Mouse (Mus musculus): ENCODE results near the gene Lipn. TPM values are rescaled to one million over a fixed set of nuclear protein-coding genes. Genes with fewer than 3 reads are reported as not detected.

Lipn gene
- not detected in 2 replicates for polyA plus RNA-seq (2015; fragmentation: Nextera tagmentation; extraction: Ambion mirVana)

DNA sequence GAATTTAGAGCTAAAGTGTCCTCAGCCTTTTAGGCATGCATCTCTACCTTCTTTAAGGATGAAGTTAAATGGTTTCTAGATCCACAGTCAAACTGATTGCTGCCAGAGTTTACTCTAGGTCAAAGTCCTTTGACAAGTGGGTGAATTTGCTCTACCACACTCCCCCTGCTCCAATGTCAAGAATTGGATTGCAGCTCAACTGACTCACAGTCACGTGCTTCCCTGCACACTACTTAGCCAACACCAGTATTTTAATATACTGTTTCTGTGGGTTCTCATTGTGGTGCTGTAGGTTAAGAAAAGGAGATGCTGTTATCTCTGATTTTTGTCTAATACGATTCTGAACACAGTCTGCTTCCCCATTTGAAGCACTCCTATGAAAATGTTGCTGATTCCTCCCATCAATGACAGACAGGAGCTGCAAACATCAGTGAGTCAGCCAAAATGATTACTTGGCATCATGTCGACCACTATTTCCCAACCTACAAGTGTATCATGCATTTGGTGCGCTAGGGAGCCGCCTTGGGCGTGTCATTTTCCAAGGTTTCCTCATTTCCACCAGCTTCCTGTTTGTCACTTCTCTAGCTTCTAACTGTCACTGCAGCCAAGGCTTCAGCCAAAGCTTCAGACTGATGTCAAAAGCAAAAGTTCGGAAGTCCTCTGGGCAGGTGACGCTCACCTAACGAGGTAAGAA is at the start of gene Lipn:
Gene Lipn (plus strand): TSS at position 580 of the 694 bp plus-strand sequence.
- Histone ChIP-seq H3K9me3 (replicated peaks; ENCODE audit: control insufficient read depth, low read length) (no peaks in the 10 kb centered on the region), H3K27ac (ENCODE audit: low read length) (no peak within 1 kb of the TSS), H3K27me3 (ENCODE audit: control insufficient read depth, insufficient read depth, low read length) (no peaks in the 10 kb centered on the region), H3K36me3 (ENCODE audit: control insufficient read depth, insufficient read depth, low read length) (no peaks in the 10 kb centered on the region), H3K4me2 (ENCODE audit: low read depth, low read length) (no peak within 1 kb of the TSS), H3K9ac (ENCODE audit: low read length) (no peak within 1 kb of the TSS), H3K4me3 (replicated peaks; ENCODE audit: low read length) (no peak within 1 kb of the TSS), H3K4me1 (ENCODE audit: control insufficient read depth, insufficient read depth, low read length) (no peaks in the 10 kb centered on the region)
- ATAC-seq (ENCODE audit: insufficient read depth, low FRiP score), result no peak
- WGBS, result 83% methylated on average over 9 of the region's 9 CpGs

DNA sequence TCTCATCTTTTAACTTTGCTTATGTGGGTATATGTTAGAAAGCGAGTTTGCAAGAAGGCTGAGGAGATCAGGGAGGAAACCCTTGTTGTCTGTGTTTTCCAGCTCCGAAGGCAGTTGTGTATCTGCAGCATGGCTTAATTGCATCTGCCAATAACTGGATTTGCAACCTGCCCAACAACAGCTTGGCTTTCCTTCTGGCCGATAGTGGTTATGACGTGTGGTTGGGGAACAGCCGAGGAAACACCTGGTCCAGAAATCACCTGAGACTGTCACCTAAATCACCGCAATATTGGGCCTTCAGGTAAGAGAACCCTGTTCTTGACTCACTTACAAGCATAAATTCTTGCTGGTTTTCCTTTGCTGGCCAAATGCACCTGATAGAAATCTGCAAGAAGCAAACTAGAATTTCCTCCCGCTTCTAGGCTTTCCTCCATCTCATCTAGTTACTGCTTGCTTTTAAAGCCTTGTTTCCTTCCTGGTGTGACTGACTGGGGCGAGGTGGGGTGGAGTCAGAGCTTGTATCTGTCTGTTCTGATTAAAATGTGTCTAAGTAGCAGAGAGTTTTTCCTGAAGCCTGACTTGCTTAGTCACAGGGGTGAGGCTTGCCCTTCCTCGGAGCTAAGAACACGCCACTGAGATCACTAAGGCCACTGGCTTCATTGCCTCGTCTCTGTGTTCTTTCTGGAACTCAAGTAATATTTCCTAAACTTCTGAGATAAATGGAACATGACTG is 45.6 kb upstream of the Lipn start:
- no peak overlapping the region for H3K4me2 ChIP-seq (ENCODE audit: low read depth, low read length)
- H3K27ac ChIP-seq (ENCODE audit: low read length), result peak overlapping the region; percentile 64; the same call in 1 of the 2 replicates
- H3K9ac ChIP-seq (ENCODE audit: low read length), result no peak overlapping the region
- H3K9me3 ChIP-seq (replicated peaks; ENCODE audit: control insufficient read depth, low read length), result no peaks in the 10 kb centered on the region
- H3K36me3 ChIP-seq (ENCODE audit: control insufficient read depth, insufficient read depth, low read length), result no peaks in the 10 kb centered on the region
- ATAC-seq (ENCODE audit: insufficient read depth, low FRiP score), result peak; percentile 73; the same call in 1 of the 2 replicates
- 76% methylated on average over 11 of the region's 11 CpGs for WGBS
- no peaks in the 10 kb centered on the region for H3K27me3 ChIP-seq (ENCODE audit: control insufficient read depth, insufficient read depth, low read length)
- H3K4me1 ChIP-seq (ENCODE audit: control insufficient read depth, insufficient read depth, low read length), result no peaks in the 10 kb centered on the region
- no peak overlapping the region for H3K4me3 ChIP-seq (replicated peaks; ENCODE audit: low read length)

DNA sequence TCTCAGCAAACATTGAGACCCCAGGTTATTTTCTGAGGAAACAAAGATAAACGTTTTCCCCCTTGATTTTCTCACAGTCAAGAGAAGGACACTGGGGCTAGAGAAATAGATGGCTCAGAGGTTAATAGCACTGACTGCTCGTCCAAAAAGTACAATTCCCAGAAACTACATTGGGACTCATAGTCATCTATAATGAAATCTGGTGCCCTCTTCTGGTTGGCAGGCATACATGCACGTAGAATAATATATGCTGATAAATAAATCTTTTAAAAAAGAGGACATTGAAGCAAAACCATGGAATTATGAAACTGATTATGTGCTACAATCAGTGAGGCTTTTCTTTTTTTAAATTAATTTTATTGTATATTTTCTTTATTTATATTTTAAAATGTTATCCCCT is 44.4 kb upstream of the Lipn start:
- H3K4me1 ChIP-seq (ENCODE audit: control insufficient read depth, insufficient read depth, low read length), result no peaks in the 10 kb centered on the region
- ATAC-seq (ENCODE audit: insufficient read depth, low FRiP score), result no peak
- 46% methylated on average over 3 of the region's 3 CpGs for WGBS

DNA sequence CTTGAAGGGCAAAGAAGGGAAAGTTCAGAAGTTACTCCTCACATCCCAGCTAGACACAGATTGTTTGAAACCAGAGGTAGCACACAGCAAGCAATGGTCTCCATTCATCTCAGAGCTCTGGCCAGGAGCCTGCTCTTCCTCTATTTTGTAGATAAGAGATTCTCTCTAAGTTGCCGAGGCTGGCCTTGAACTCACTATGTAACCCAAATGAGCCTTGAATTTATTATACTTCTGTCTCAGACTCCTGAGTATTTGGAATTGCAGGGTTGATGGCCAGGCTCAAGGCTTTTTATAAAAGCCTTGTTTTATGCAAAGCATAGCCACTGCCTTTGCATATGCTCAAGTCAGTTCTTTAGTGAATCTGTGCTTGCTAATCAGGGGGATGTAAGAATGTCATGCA is 27.4 kb upstream of the Lipn start:
- Histone ChIP-seq H3K27me3 (ENCODE audit: control insufficient read depth, insufficient read depth, low read length) (no peaks in the 10 kb centered on the region), H3K9me3 (replicated peaks; ENCODE audit: control insufficient read depth, low read length) (no peaks in the 10 kb centered on the region), H3K27ac (ENCODE audit: low read length) (no peak overlapping the region), H3K4me2 (ENCODE audit: low read depth, low read length) (no peak overlapping the region), H3K9ac (ENCODE audit: low read length) (no peak overlapping the region), H3K36me3 (ENCODE audit: control insufficient read depth, insufficient read depth, low read length) (no peaks in the 10 kb centered on the region), H3K4me3 (replicated peaks; ENCODE audit: low read length) (no peak overlapping the region), H3K4me1 (ENCODE audit: control insufficient read depth, insufficient read depth, low read length) (no peaks in the 10 kb centered on the region)
- whole genome bisulfite sequencing, result 56% methylated on average over 1 of the region's 1 CpGs
- ATAC-seq (ENCODE audit: insufficient read depth, low FRiP score), result no peak

More for the DNA sequence above, 44.4 kb upstream of the Lipn start:
- no peaks in the 10 kb centered on the region for H3K9me3 ChIP-seq (replicated peaks; ENCODE audit: control insufficient read depth, low read length)
- H3K36me3 ChIP-seq (ENCODE audit: control insufficient read depth, insufficient read depth, low read length), result no peaks in the 10 kb centered on the region
- H3K27me3 ChIP-seq (ENCODE audit: control insufficient read depth, insufficient read depth, low read length), result no peaks in the 10 kb centered on the region
- H3K9ac ChIP-seq (ENCODE audit: low read length), result no peak overlapping the region
- H3K4me2 ChIP-seq (ENCODE audit: low read depth, low read length), result no peak overlapping the region
- H3K27ac ChIP-seq (ENCODE audit: low read length), result no peak overlapping the region
- no peak overlapping the region for H3K4me3 ChIP-seq (replicated peaks; ENCODE audit: low read length)

GRCm38 (mm10) chr19:34043008-34043407 is 24.1 kb upstream of the Lipn start:
- no peak for ATAC-seq (ENCODE audit: insufficient read depth, low FRiP score)
- no peak overlapping the region for H3K4me3 ChIP-seq (replicated peaks; ENCODE audit: low read length)
- H3K27ac ChIP-seq (ENCODE audit: low read length), result no peak overlapping the region
- H3K9me3 ChIP-seq (replicated peaks; ENCODE audit: control insufficient read depth, low read length), result no peaks in the 10 kb centered on the region
- no peaks in the 10 kb centered on the region for H3K36me3 ChIP-seq (ENCODE audit: control insufficient read depth, insufficient read depth, low read length)
- WGBS, result 57% methylated on average over 6 of the region's 6 CpGs
- H3K9ac ChIP-seq (ENCODE audit: low read length), result no peak overlapping the region
- H3K4me2 ChIP-seq (ENCODE audit: low read depth, low read length), result no peak overlapping the region
- no peaks in the 10 kb centered on the region for H3K27me3 ChIP-seq (ENCODE audit: control insufficient read depth, insufficient read depth, low read length)
- no peaks in the 10 kb centered on the region for H3K4me1 ChIP-seq (ENCODE audit: control insufficient read depth, insufficient read depth, low read length)

DNA sequence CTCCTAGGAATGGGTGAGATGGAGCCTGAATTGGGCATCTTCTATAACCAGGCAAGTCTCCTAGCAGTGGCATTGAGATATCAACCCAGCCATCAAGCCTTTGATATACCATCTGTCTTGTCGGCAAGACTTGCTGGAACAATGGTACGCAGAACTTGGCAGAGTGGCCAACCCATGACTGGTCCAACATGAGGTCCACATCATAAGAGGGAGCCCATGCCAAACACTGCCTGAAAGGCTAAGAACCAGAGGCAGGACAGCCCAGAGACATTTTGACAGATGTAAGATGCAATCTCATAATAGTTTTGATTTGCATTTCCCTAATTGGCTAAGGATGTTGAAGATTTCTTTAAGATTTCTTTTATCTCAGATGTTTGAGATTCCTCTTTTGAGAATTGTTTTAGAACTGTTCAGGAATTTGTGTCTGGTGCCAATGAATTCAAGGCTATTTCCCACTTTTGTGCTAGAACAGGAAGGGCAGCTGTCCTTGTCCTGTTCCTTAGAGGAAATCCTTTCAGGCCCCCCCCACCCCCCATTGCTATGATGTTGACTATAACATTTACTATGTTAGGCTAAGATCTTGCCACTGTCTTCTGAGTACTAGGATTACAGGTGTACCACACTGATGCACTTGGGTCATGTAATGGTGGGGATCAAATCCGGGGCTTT is 17.7 kb upstream of the Lipn start:
- H3K27ac ChIP-seq (ENCODE audit: low read length), result no peak overlapping the region
- no peak overlapping the region for H3K4me2 ChIP-seq (ENCODE audit: low read depth, low read length)
- no peaks in the 10 kb centered on the region for H3K4me1 ChIP-seq (ENCODE audit: control insufficient read depth, insufficient read depth, low read length)
- ATAC-seq (ENCODE audit: insufficient read depth, low FRiP score), result no peak
- H3K9ac ChIP-seq (ENCODE audit: low read length), result no peak overlapping the region
- WGBS, result 85% methylated on average over 3 of the region's 3 CpGs
- no peaks in the 10 kb centered on the region for H3K36me3 ChIP-seq (ENCODE audit: control insufficient read depth, insufficient read depth, low read length)
- H3K9me3 ChIP-seq (replicated peaks; ENCODE audit: control insufficient read depth, low read length), result no peaks in the 10 kb centered on the region
- no peaks in the 10 kb centered on the region for H3K27me3 ChIP-seq (ENCODE audit: control insufficient read depth, insufficient read depth, low read length)
- no peak overlapping the region for H3K4me3 ChIP-seq (replicated peaks; ENCODE audit: low read length)

GRCm38 (mm10) chr19:34051502-34051901 is 15.7 kb upstream of the Lipn start:
- Histone ChIP-seq H3K4me3 (replicated peaks; ENCODE audit: low read length) (no peak overlapping the region), H3K4me1 (ENCODE audit: control insufficient read depth, insufficient read depth, low read length) (no peaks in the 10 kb centered on the region), H3K4me2 (ENCODE audit: low read depth, low read length) (no peak overlapping the region), H3K36me3 (ENCODE audit: control insufficient read depth, insufficient read depth, low read length) (no peaks in the 10 kb centered on the region), H3K27me3 (ENCODE audit: control insufficient read depth, insufficient read depth, low read length) (no peaks in the 10 kb centered on the region), H3K9ac (ENCODE audit: low read length) (no peak overlapping the region), H3K27ac (ENCODE audit: low read length) (no peak overlapping the region), H3K9me3 (replicated peaks; ENCODE audit: control insufficient read depth, low read length) (no peaks in the 10 kb centered on the region)
- WGBS, result 75% methylated on average over 3 of the region's 3 CpGs
- ATAC-seq (ENCODE audit: insufficient read depth, low FRiP score), result no peak

DNA sequence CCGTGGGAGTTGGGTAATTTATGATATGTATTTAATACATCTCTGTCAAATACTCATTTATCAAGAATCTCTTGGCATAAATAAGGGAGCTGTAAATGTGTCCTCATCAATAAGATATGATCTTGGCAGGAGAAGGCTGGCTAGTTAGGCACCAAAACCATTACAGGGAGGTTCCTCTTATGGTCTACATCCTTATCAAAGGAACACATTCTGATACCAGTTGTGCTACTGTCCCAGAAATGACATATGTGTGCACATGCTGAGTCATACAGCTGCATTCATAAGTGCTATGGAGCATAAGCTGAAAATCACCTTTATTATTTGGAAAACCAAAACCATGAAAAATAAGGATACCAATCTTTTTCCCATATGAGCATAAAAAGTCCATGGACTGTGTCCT is 3.6 kb upstream of the Lipn start:
- 58% methylated on average over 1 of the region's 1 CpGs for WGBS
- no peak for ATAC-seq (ENCODE audit: insufficient read depth, low FRiP score)
- Histone ChIP-seq H3K27ac (ENCODE audit: low read length) (no peak overlapping the region), H3K9me3 (replicated peaks; ENCODE audit: control insufficient read depth, low read length) (no peaks in the 10 kb centered on the region), H3K4me1 (ENCODE audit: control insufficient read depth, insufficient read depth, low read length) (no peaks in the 10 kb centered on the region), H3K9ac (ENCODE audit: low read length) (no peak overlapping the region), H3K36me3 (ENCODE audit: control insufficient read depth, insufficient read depth, low read length) (no peaks in the 10 kb centered on the region), H3K4me2 (ENCODE audit: low read depth, low read length) (no peak overlapping the region), H3K4me3 (replicated peaks; ENCODE audit: low read length) (no peak overlapping the region), H3K27me3 (ENCODE audit: control insufficient read depth, insufficient read depth, low read length) (no peaks in the 10 kb centered on the region)

DNA sequence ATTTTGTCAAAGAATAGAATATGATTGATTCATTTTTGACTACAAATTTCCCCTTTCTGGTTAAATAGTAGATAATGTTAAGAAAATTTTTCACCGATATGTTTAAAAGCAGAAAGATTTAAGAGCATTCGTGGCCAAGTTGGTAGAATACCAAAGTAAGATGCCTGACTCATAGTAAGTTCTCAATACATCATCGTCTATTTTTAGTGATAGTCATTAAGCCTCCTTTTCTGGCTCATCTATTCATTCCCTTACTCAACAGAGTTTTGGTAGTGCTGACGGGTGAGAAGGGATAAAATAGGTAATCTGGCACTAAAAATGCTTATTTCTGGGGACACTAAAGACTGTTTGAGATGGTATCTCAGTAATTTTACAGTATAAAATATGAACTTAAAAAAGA is 3.1 kb upstream of the Lipn start:
- Histone ChIP-seq H3K36me3 (ENCODE audit: control insufficient read depth, insufficient read depth, low read length) (no peaks in the 10 kb centered on the region), H3K9me3 (replicated peaks; ENCODE audit: control insufficient read depth, low read length) (no peaks in the 10 kb centered on the region), H3K4me3 (replicated peaks; ENCODE audit: low read length) (no peak overlapping the region), H3K27ac (ENCODE audit: low read length) (no peak overlapping the region), H3K27me3 (ENCODE audit: control insufficient read depth, insufficient read depth, low read length) (no peaks in the 10 kb centered on the region), H3K4me1 (ENCODE audit: control insufficient read depth, insufficient read depth, low read length) (no peaks in the 10 kb centered on the region), H3K9ac (ENCODE audit: low read length) (no peak overlapping the region), H3K4me2 (ENCODE audit: low read depth, low read length) (no peak overlapping the region)
- WGBS, result 84% methylated on average over 4 of the region's 4 CpGs
- no peak for ATAC-seq (ENCODE audit: insufficient read depth, low FRiP score)
